Mouse (Mus musculus): ENCODE results near the gene Spin4. TPM values are rescaled to one million over a fixed set of nuclear protein-coding genes. Genes with fewer than 3 reads are reported as not detected.

Gene Spin4
- polyA plus RNA-seq, 1 experiment = 0.88 TPM

DNA sequence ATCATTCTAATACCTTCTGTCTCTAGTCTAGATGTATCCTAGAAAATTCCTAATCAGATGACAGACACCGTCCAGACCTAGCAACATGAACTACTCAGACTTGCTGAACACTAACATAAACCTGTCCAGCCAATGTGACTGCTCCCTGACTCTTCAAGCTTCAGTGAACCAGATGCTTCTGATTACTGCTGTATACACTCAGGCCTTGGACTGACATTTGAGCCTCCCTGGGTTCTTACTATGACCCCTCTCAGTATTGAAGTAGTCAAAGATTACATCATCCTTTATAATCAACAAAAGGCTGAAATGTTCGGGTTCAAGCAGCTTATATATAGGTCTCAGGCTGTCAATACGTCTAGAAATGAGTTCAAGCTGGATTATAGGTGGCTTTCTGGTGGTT is 32.4 kb downstream of the Spin4 start:
- H3K4me3 ChIP-seq (ENCODE audit: insufficient read depth, poor library complexity, severe bottlenecking) = no peak overlapping the region
- no peaks in the 10 kb centered on the region for H3K79me2 ChIP-seq (ENCODE audit: control insufficient read depth, insufficient read depth)
- no peak overlapping the region for H3ac ChIP-seq (ENCODE audit: control insufficient read depth, insufficient read length, low read depth)
- H3K36me3 ChIP-seq (ENCODE audit: control insufficient read depth, insufficient read depth) = no peaks in the 10 kb centered on the region
- H3K79me3 ChIP-seq (ENCODE audit: low read depth) = no peaks in the 10 kb centered on the region
- TF ChIP-seq USF1 (IDR thresholded peaks at IDR 0.05; ENCODE audit: low read depth) = no peak
- no peak for TF ChIP-seq MYOD1 (IDR thresholded peaks at IDR 0.05; ENCODE audit: control insufficient read depth, insufficient read length, low read depth)
- no peak for TF ChIP-seq CTCF (IDR thresholded peaks at IDR 0.05; ENCODE audit: control insufficient read depth, insufficient read depth, insufficient read length)
- TF ChIP-seq CEBPB (IDR thresholded peaks at IDR 0.05; ENCODE audit: low read depth) = no peak
- TF ChIP-seq MAX (IDR thresholded peaks at IDR 0.05) = no peak
- TF ChIP-seq MYOG (IDR thresholded peaks at IDR 0.05; ENCODE audit: control insufficient read depth, extremely low read depth, insufficient read length) = no peak
- TF ChIP-seq FOSL1 (IDR thresholded peaks at IDR 0.05; ENCODE audit: insufficient read depth, low read length, poor library complexity, severe bottlenecking) = no peak
- no peaks in the 10 kb centered on the region for H3K27me3 ChIP-seq (ENCODE audit: control insufficient read depth, insufficient read depth, insufficient read length)

DNA sequence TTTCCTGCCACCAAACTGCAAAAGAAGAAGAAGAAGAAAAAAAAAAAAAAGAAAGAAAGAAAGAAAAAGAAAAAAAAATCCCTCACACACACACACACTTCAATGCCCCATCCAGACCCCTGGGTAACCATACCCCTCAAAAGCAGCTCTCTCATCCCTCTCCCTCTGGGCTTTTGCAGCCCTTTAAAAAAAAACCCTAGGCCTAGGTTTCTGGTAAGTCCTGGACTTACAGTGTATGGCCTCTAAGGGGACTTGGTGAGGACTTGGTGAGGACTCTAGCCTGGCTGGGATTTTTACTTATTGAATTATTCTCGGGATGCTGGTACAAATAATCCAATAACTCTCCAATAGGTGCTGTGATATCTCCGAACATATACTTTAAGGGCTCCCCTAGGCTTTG is 35.6 kb downstream of the Spin4 start:
- Histone ChIP-seq H3K79me2 (ENCODE audit: control insufficient read depth, insufficient read depth) (no peaks in the 10 kb centered on the region), H3ac (ENCODE audit: control insufficient read depth, insufficient read length, low read depth) (no peak overlapping the region), H3K36me3 (ENCODE audit: control insufficient read depth, insufficient read depth) (no peaks in the 10 kb centered on the region), H3K27me3 (ENCODE audit: control insufficient read depth, insufficient read depth, insufficient read length) (no peaks in the 10 kb centered on the region), H3K79me3 (ENCODE audit: low read depth) (no peaks in the 10 kb centered on the region), H3K4me3 (ENCODE audit: insufficient read depth, poor library complexity, severe bottlenecking) (no peak overlapping the region)
- TF ChIP-seq MYOD1 (IDR thresholded peaks at IDR 0.05; ENCODE audit: control insufficient read depth, insufficient read length, low read depth) (no peak), FOSL1 (IDR thresholded peaks at IDR 0.05; ENCODE audit: insufficient read depth, low read length, poor library complexity, severe bottlenecking) (no peak), MAX (IDR thresholded peaks at IDR 0.05) (no peak), CTCF (IDR thresholded peaks at IDR 0.05; ENCODE audit: control insufficient read depth, insufficient read depth, insufficient read length) (no peak), CEBPB (IDR thresholded peaks at IDR 0.05; ENCODE audit: low read depth) (no peak), MYOG (IDR thresholded peaks at IDR 0.05; ENCODE audit: control insufficient read depth, extremely low read depth, insufficient read length) (no peak), USF1 (IDR thresholded peaks at IDR 0.05; ENCODE audit: low read depth) (no peak)

DNA sequence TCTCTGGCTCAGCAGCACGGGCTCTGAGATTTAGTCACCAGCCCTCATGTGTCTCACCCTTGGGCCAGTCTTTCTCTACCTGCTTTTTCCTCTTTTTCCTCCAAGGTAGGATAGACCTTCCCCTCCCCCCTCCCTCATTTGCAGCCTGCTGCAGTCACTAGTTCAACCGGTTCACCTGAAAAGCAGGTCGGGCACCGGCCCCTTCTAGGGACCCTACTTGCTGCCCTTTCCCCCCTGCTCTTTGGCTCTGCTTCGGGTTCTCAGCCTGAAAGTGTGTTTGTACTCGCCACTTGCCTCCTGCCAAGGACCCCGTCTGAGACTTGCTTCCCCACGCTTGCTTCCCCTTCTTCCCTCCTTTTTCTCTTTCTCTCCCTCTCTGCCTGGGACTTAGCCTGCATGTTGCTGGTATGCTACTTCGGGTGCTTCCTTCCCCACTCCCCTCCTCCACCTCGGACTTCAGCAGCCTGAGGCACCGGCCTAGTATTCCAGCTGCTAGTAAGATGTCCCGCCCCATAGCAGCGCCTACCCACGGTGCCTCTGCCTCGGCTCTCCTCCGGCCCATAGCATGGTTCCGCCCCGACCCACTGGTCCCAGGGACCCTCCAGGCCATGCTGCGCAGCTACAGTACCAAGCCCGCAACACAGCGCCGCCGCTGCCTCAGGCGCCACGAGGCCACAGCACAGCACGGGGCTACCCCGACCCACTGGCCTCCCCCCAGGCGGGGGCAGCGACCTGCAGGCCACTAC is 36.2 kb downstream of the Spin4 start:
- Histone ChIP-seq H3K27me3 (ENCODE audit: control insufficient read depth, insufficient read depth, insufficient read length) (no peaks in the 10 kb centered on the region), H3K79me2 (ENCODE audit: control insufficient read depth, insufficient read depth) (no peaks in the 10 kb centered on the region), H3K36me3 (ENCODE audit: control insufficient read depth, insufficient read depth) (no peaks in the 10 kb centered on the region), H3K79me3 (ENCODE audit: low read depth) (no peaks in the 10 kb centered on the region), H3K4me3 (ENCODE audit: insufficient read depth, poor library complexity, severe bottlenecking) (no peak overlapping the region), H3ac (ENCODE audit: control insufficient read depth, insufficient read length, low read depth) (no peak overlapping the region)
- no peak for TF ChIP-seq MAX (IDR thresholded peaks at IDR 0.05)
- TF ChIP-seq MYOD1 (IDR thresholded peaks at IDR 0.05; ENCODE audit: control insufficient read depth, insufficient read length, low read depth) = no peak
- no peak for TF ChIP-seq USF1 (IDR thresholded peaks at IDR 0.05; ENCODE audit: low read depth)
- TF ChIP-seq CTCF (IDR thresholded peaks at IDR 0.05; ENCODE audit: control insufficient read depth, insufficient read depth, insufficient read length) = no peak

Other genes starting within 250 kb of the Spin4 start
- 1.5 TPM for gene Arhgef9, start 170.2 kb upstream of the Spin4 start, polyA plus RNA-seq (2012; fragmentation: generic; extraction: Trizol)

All from C2C12 (cell line).